Comparison of ENCODE assay signal across 39 mouse cellular contexts in the genomic region with DNA sequence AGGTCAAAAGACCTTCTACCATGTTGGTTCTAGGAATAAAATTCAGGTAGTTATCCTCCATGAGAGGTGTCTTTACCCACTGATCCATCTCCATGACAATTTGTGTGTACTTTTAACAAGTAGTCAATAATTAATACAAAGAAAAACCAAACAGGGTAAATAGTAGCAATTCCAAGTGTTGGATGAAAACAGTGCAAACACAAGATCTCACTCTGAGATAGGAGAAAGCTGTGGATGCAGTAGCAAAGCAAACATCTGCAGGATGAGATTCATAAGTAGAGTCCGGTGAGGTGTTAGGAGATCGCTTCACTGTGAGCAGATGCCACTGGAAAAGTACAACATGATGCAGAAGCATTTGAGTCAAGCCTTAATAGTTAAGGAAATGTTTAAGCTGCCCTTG. TPM values are rescaled to one million over a fixed set of nuclear protein-coding genes. Genes with fewer than 3 reads are reported as not detected.
"Had no signal": no experiment of that assay in that cellular context is flagged by ENCODE, and none has a peak within 500 bp of the region (broad histone marks: within the 10 kb centered on the region; RNA-seq: fewer than 3 reads in every experiment).

No protein-coding gene starts in this region.

- H3K4me2 ChIP-seq: embryonic facial prominence, embryonic 12.5 days; embryonic facial prominence, embryonic 13.5 days; embryonic facial prominence, embryonic 15.5 days; forebrain, embryonic 12.5 days; forebrain, embryonic 13.5 days; forebrain, embryonic 15.5 days had no signal

- H3K4me3 ChIP-seq: embryonic facial prominence, embryonic 10.5 days; embryonic facial prominence, embryonic 12.5 days; embryonic facial prominence, embryonic 13.5 days; embryonic facial prominence, embryonic 15.5 days; erythroblast, embryonic 14.5 days; forebrain, embryonic 10.5 days; forebrain, embryonic 12.5 days; forebrain, embryonic 13.5 days; forebrain, embryonic 15.5 days; gastrocnemius, adult 2 months; heart, adult 2 months had no signal

- H3K27me3 ChIP-seq: embryonic facial prominence, embryonic 12.5 days; embryonic facial prominence, embryonic 13.5 days; embryonic facial prominence, embryonic 15.5 days; forebrain, embryonic 12.5 days; forebrain, embryonic 13.5 days; forebrain, embryonic 15.5 days had no signal

- ATAC-seq: forebrain, embryonic 13.5 days; forebrain, embryonic 14.5 days; forebrain, embryonic 15.5 days; forebrain, embryonic 16.5 days; forebrain, postnatal 0 days had no signal

- H3K9ac ChIP-seq: embryonic facial prominence, embryonic 12.5 days; embryonic facial prominence, embryonic 13.5 days; embryonic facial prominence, embryonic 15.5 days; forebrain, embryonic 12.5 days; forebrain, embryonic 13.5 days; forebrain, embryonic 15.5 days; forebrain, postnatal 0 days had no signal

- H3K9me3 ChIP-seq: embryonic facial prominence, embryonic 10.5 days; embryonic facial prominence, embryonic 12.5 days; embryonic facial prominence, embryonic 13.5 days; embryonic facial prominence, embryonic 15.5 days; forebrain, embryonic 10.5 days; forebrain, embryonic 12.5 days; forebrain, embryonic 13.5 days; forebrain, embryonic 15.5 days had no signal

- H3K4me1 ChIP-seq: embryonic facial prominence, embryonic 10.5 days; embryonic facial prominence, embryonic 12.5 days; embryonic facial prominence, embryonic 13.5 days; embryonic facial prominence, embryonic 15.5 days; forebrain, embryonic 10.5 days; forebrain, embryonic 12.5 days; forebrain, embryonic 15.5 days had no signal

- H3K36me3 ChIP-seq: embryonic facial prominence, embryonic 10.5 days; embryonic facial prominence, embryonic 12.5 days; embryonic facial prominence, embryonic 13.5 days; embryonic facial prominence, embryonic 15.5 days; forebrain, embryonic 10.5 days; forebrain, embryonic 12.5 days; forebrain, embryonic 15.5 days had no signal

- H3K27ac ChIP-seq: embryonic facial prominence, embryonic 10.5 days; embryonic facial prominence, embryonic 12.5 days; embryonic facial prominence, embryonic 13.5 days; embryonic facial prominence, embryonic 15.5 days; forebrain, embryonic 10.5 days; forebrain, embryonic 12.5 days; forebrain, embryonic 13.5 days; forebrain, embryonic 15.5 days; gastrocnemius, adult 2 months; heart, adult 2 months had no signal

- DNase-seq: cerebellum, adult 2 months; cerebellum, adult 8-10 months; cerebellum, adult 9-10 months; cerebellum, adult 9-11 months; cerebellum, postnatal 10 days; cerebellum, postnatal 14 days; cerebellum, postnatal 25 days; cerebellum, postnatal 36 days; embryo, embryonic 11 days; forebrain, postnatal 0 days; gastrocnemius, adult 2 months; gastrocnemius, postnatal 10 days; gastrocnemius, postnatal 14 days; gastrocnemius, postnatal 25 days; gastrocnemius, postnatal 36 days; heart, adult 11 months; heart, adult 18-20 months; heart, adult 2 months had no signal

RNA-seq across cellular contexts. Expression of a gene that starts 4.0 kb away (rescaled TPM):
- total RNA-seq: common myeloid progenitor, adult 5-6 weeks; forebrain, postnatal 0 days; gastrocnemius, adult 18-20 months; gastrocnemius, adult 2 months; gastrocnemius, adult 8-10 months; gastrocnemius, postnatal 10 days; gastrocnemius, postnatal 14 days; gastrocnemius, postnatal 25 days; gastrocnemius, postnatal 36 days; gastrocnemius, postnatal 4 days; granulocyte monocyte progenitor cell, adult 5-6 weeks; heart, adult 18-20 months; heart, adult 2 months had no signal
- polyA plus RNA-seq: cerebellum, adult 2 months; cortical plate, adult 2 months; embryonic facial prominence, embryonic 10.5 days; embryonic facial prominence, embryonic 11.5 days; embryonic facial prominence, embryonic 12.5 days; embryonic facial prominence, embryonic 13.5 days; embryonic facial prominence, embryonic 14.5 days; embryonic facial prominence, embryonic 15.5 days; erythroblast, embryonic 14.5 days; forebrain, embryonic 10.5 days; forebrain, embryonic 11.5 days; forebrain, embryonic 12.5 days; forebrain, embryonic 13.5 days; forebrain, embryonic 14.5 days; forebrain, embryonic 15.5 days; forebrain, embryonic 16.5 days; forebrain, postnatal 0 days; frontal cortex, adult 2 months; heart, adult 2 months had no signal

RNA-seq across cellular contexts. Expression of a gene that starts 10.1 kb away (rescaled TPM):
- total RNA-seq: common myeloid progenitor, adult 5-6 weeks; gastrocnemius, adult 2 months; gastrocnemius, postnatal 10 days; gastrocnemius, postnatal 14 days; gastrocnemius, postnatal 25 days; gastrocnemius, postnatal 36 days; granulocyte monocyte progenitor cell, adult 5-6 weeks; heart, adult 18-20 months; heart, adult 2 months had no signal
- polyA plus RNA-seq: embryonic facial prominence, embryonic 13.5 days; embryonic facial prominence, embryonic 14.5 days; erythroblast, embryonic 14.5 days; forebrain, embryonic 11.5 days; heart, adult 2 months had no signal
